Mouse (Mus musculus): Measurements from ENCODE around the gene Agpat3. TPM values are rescaled to one million over a fixed set of nuclear protein-coding genes. Genes with fewer than 3 reads are reported as not detected.

Gene Agpat3
- polyA plus RNA-seq, 1 experiment from 2014 or later: 33.9 TPM

- Histone ChIP-seq H3K27ac (ENCODE audit: low read length) (peak overlapping the region; percentile 72), H3K9me3 (ENCODE audit: control insufficient read depth, low read length) (no peaks in the 10 kb centered on the region), H3K4me3 (ENCODE audit: low read length) (no peak overlapping the region), H3K9ac (ENCODE audit: low read length) (no peak overlapping the region), H3K27me3 (ENCODE audit: control insufficient read depth, insufficient read depth, low read depth, low read length) (no peaks in the 10 kb centered on the region), H3K4me1 (replicated peaks; ENCODE audit: control insufficient read depth, insufficient read depth, low read length) (peaks cover 9% of the 10 kb centered on the region), H3K4me2 (ENCODE audit: low read depth, low read length) (no peak overlapping the region), H3K36me3 (ENCODE audit: control insufficient read depth, insufficient read depth, low read length) (no peaks in the 10 kb centered on the region)
- WGBS: 53% methylated on average over 1 of the region's 1 CpGs
- ATAC-seq (ENCODE audit: low read depth): peak; percentile 32
Measured at GRCm38 (mm10) chr10:78355931-78356593, 3.8 kb upstream of the Agpat3 start.

GRCm38 (mm10) chr10:78353196-78353595 lies 907 bp upstream of the Agpat3 start:
- Histone ChIP-seq H3K27ac (ENCODE audit: low read length) (no peak overlapping the region), H3K9ac (ENCODE audit: low read length) (0 out of 2 replicates have a peak overlapping the region, but pooled peaks have one; percentile 97), H3K36me3 (ENCODE audit: control insufficient read depth, insufficient read depth, low read length) (no peaks in the 10 kb centered on the region), H3K4me2 (ENCODE audit: low read depth, low read length) (no peak overlapping the region), H3K27me3 (ENCODE audit: control insufficient read depth, insufficient read depth, low read depth, low read length) (no peaks in the 10 kb centered on the region), H3K4me1 (replicated peaks; ENCODE audit: control insufficient read depth, insufficient read depth, low read length) (peaks cover 22% of the 10 kb centered on the region), H3K9me3 (ENCODE audit: control insufficient read depth, low read length) (no peaks in the 10 kb centered on the region), H3K4me3 (ENCODE audit: low read length) (no peak overlapping the region)
- 82% methylated on average over 4 of the region's 4 CpGs for WGBS
- no peak for ATAC-seq (ENCODE audit: low read depth)

- WGBS: 23% methylated on average over 8 of the region's 8 CpGs
- Histone ChIP-seq H3K36me3 (ENCODE audit: control insufficient read depth, insufficient read depth, low read length) (no peaks in the 10 kb centered on the region), H3K27ac (ENCODE audit: low read length) (peak overlapping the region; percentile 29), H3K4me1 (replicated peaks; ENCODE audit: control insufficient read depth, insufficient read depth, low read length) (peaks cover 22% of the 10 kb centered on the region), H3K4me2 (ENCODE audit: low read depth, low read length) (peak overlapping the region; percentile 59), H3K9me3 (ENCODE audit: control insufficient read depth, low read length) (no peaks in the 10 kb centered on the region), H3K4me3 (ENCODE audit: low read length) (peak overlapping the region; percentile 79), H3K27me3 (ENCODE audit: control insufficient read depth, insufficient read depth, low read depth, low read length) (no peaks in the 10 kb centered on the region), H3K9ac (ENCODE audit: low read length) (peak overlapping the region; percentile 97)
- ATAC-seq (ENCODE audit: low read depth): no peak
Measured at GRCm38 (mm10) chr10:78352666-78353030, 359 bp upstream of the Agpat3 start.

DNA sequence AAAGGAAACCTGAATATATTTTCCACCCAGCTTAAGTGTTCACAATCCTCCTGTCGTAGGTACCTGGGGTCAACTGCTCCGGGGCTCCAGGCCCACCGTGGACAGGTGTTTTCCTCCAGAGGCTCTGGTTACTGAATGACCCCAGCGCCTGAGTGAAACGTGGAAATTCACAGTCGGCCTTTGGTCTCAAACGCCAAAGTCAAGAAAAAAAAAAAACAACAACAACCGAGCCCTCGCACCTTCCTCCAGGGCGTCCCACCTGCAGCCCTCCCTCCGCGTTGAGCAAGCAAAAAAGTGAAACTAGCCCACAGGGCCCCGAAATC lies 764 bp downstream of the Agpat3 start:
- Histone ChIP-seq H3K27me3 (ENCODE audit: control insufficient read depth, insufficient read depth, low read depth, low read length) (no peaks in the 10 kb centered on the region), H3K4me2 (ENCODE audit: low read depth, low read length) (peak overlapping the region; percentile 59), H3K4me3 (ENCODE audit: low read length) (peak overlapping the region; percentile 79), H3K27ac (ENCODE audit: low read length) (peak overlapping the region; percentile 29), H3K4me1 (replicated peaks; ENCODE audit: control insufficient read depth, insufficient read depth, low read length) (peaks cover 21% of the 10 kb centered on the region), H3K36me3 (ENCODE audit: control insufficient read depth, insufficient read depth, low read length) (no peaks in the 10 kb centered on the region), H3K9me3 (ENCODE audit: control insufficient read depth, low read length) (no peaks in the 10 kb centered on the region), H3K9ac (ENCODE audit: low read length) (peak overlapping the region; percentile 97)
- under 1% methylated on average over 13 of the region's 13 CpGs for WGBS
- ATAC-seq (ENCODE audit: low read depth): no peak; the same call in 1 of the 2 replicates

- H3K9ac ChIP-seq (ENCODE audit: low read length): peak overlapping the region; percentile 97
- no peaks in the 10 kb centered on the region for H3K9me3 ChIP-seq (ENCODE audit: control insufficient read depth, low read length)
- peaks cover 20% of the 10 kb centered on the region for H3K4me1 ChIP-seq (replicated peaks; ENCODE audit: control insufficient read depth, insufficient read depth, low read length)
- no peak for ATAC-seq (ENCODE audit: low read depth)
- H3K36me3 ChIP-seq (ENCODE audit: control insufficient read depth, insufficient read depth, low read length): no peaks in the 10 kb centered on the region
- H3K27me3 ChIP-seq (ENCODE audit: control insufficient read depth, insufficient read depth, low read depth, low read length): no peaks in the 10 kb centered on the region
- H3K27ac ChIP-seq (ENCODE audit: low read length): no peak overlapping the region
- WGBS: 22% methylated on average over 6 of the region's 6 CpGs
- H3K4me2 ChIP-seq (ENCODE audit: low read depth, low read length): peak overlapping the region; percentile 59
- H3K4me3 ChIP-seq (ENCODE audit: low read length): peak overlapping the region; percentile 79
Measured at GRCm38 (mm10) chr10:78350796-78351556, 1.3 kb downstream of the Agpat3 start.

- Histone ChIP-seq H3K27me3 (ENCODE audit: control insufficient read depth, insufficient read depth, low read depth, low read length) (no peaks in the 10 kb centered on the region), H3K9me3 (ENCODE audit: control insufficient read depth, low read length) (no peaks in the 10 kb centered on the region), H3K4me3 (ENCODE audit: low read length) (no peak overlapping the region), H3K4me1 (replicated peaks; ENCODE audit: control insufficient read depth, insufficient read depth, low read length) (peaks cover 18% of the 10 kb centered on the region), H3K9ac (ENCODE audit: low read length) (no peak overlapping the region), H3K4me2 (ENCODE audit: low read depth, low read length) (no peak overlapping the region), H3K27ac (ENCODE audit: low read length) (no peak overlapping the region), H3K36me3 (ENCODE audit: control insufficient read depth, insufficient read depth, low read length) (no peaks in the 10 kb centered on the region)
- no peak for ATAC-seq (ENCODE audit: low read depth)
- 56% methylated on average over 15 of the region's 15 CpGs for WGBS
Measured at GRCm38 (mm10) chr10:78349464-78350165, 2.7 kb downstream of the Agpat3 start.

DNA sequence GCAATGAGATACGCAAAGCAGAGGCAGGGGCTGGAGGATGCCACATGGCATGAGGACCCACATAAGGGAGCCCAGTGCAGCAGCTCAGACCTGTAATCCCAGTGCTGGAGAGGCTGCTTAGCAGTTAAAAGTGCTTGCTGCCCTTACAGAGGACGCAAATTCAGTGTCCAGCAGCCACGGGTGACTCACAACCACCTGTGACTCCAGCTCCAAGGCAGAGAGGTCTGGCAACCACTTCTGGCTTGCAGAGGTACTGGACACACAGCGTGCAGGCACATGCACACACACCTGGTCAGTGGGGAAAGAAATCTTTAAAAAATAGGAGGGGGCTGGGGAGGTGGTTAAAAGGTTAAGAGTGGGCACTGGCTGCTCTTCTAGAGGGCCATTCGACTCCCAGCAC lies 4.1 kb downstream of the Agpat3 start:
- no peak for ATAC-seq (ENCODE audit: low read depth)
- Histone ChIP-seq H3K4me1 (replicated peaks; ENCODE audit: control insufficient read depth, insufficient read depth, low read length) (peaks cover 18% of the 10 kb centered on the region), H3K9ac (ENCODE audit: low read length) (no peak overlapping the region), H3K9me3 (ENCODE audit: control insufficient read depth, low read length) (no peaks in the 10 kb centered on the region), H3K36me3 (ENCODE audit: control insufficient read depth, insufficient read depth, low read length) (no peaks in the 10 kb centered on the region), H3K4me2 (ENCODE audit: low read depth, low read length) (no peak overlapping the region), H3K4me3 (ENCODE audit: low read length) (no peak overlapping the region), H3K27me3 (ENCODE audit: control insufficient read depth, insufficient read depth, low read depth, low read length) (no peaks in the 10 kb centered on the region), H3K27ac (ENCODE audit: low read length) (no peak overlapping the region)
- WGBS: 87% methylated on average over 5 of the region's 5 CpGs

DNA sequence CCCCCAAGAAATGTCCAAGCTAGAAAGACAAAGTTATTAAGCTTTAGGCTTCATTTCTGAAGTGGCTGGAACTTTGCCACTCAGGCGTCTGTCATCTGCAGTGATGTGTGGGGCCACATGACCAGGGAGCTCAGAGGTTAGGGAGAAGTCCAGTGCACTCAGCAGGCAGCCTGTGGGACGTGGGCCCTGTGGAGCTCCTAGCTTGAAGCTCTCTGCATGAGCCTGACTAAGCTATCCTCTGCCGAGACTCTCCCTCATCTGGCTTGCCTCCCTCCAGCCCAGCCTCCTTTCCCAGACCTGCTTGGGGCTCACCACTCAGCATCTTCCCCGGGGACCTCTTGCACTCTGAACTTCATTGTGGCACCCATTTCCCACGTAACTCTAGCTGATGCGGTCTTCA lies 4.8 kb downstream of the Agpat3 start:
- H3K4me1 ChIP-seq (replicated peaks; ENCODE audit: control insufficient read depth, insufficient read depth, low read length): peaks cover 15% of the 10 kb centered on the region
- no peaks in the 10 kb centered on the region for H3K27me3 ChIP-seq (ENCODE audit: control insufficient read depth, insufficient read depth, low read depth, low read length)
- no peak overlapping the region for H3K4me2 ChIP-seq (ENCODE audit: low read depth, low read length)
- ATAC-seq (ENCODE audit: low read depth): no peak
- WGBS: 81% methylated on average over 6 of the region's 6 CpGs
- H3K9me3 ChIP-seq (ENCODE audit: control insufficient read depth, low read length): no peaks in the 10 kb centered on the region
- no peaks in the 10 kb centered on the region for H3K36me3 ChIP-seq (ENCODE audit: control insufficient read depth, insufficient read depth, low read length)
- H3K9ac ChIP-seq (ENCODE audit: low read length): no peak overlapping the region
- no peak overlapping the region for H3K4me3 ChIP-seq (ENCODE audit: low read length)
- H3K27ac ChIP-seq (ENCODE audit: low read length): no peak overlapping the region

- no peaks in the 10 kb centered on the region for H3K36me3 ChIP-seq (ENCODE audit: control insufficient read depth, insufficient read depth, low read length)
- no peak overlapping the region for H3K27ac ChIP-seq (ENCODE audit: low read length)
- no peaks in the 10 kb centered on the region for H3K9me3 ChIP-seq (ENCODE audit: control insufficient read depth, low read length)
- no peak overlapping the region for H3K4me3 ChIP-seq (ENCODE audit: low read length)
- H3K9ac ChIP-seq (ENCODE audit: low read length): no peak overlapping the region
- H3K4me1 ChIP-seq (replicated peaks; ENCODE audit: control insufficient read depth, insufficient read depth, low read length): peaks cover 7% of the 10 kb centered on the region
- 75% methylated on average over 2 of the region's 2 CpGs for WGBS
- no peak for ATAC-seq (ENCODE audit: low read depth)
- no peaks in the 10 kb centered on the region for H3K27me3 ChIP-seq (ENCODE audit: control insufficient read depth, insufficient read depth, low read depth, low read length)
- no peak overlapping the region for H3K4me2 ChIP-seq (ENCODE audit: low read depth, low read length)
Measured at GRCm38 (mm10) chr10:78345466-78345865, 6.8 kb downstream of the Agpat3 start.

All from lung, embryonic 16.5 days (tissue).